Mouse (Mus musculus): ENCODE measurements around the gene 4922502D21Rik. TPM values are rescaled to one million over a fixed set of nuclear protein-coding genes. Genes with fewer than 3 reads are reported as not detected.

Gene 4922502D21Rik
- polyA plus RNA-seq, 1 experiment from 2014 or later, result not detected

GRCm38 (mm10) chr6:129276483-129276882 is 55.1 kb downstream of the 4922502D21Rik start:
- H3K9me3 ChIP-seq (ENCODE audit: control insufficient read depth, low read length), result no peaks in the 10 kb centered on the region
- no peak overlapping the region for H3K4me2 ChIP-seq (ENCODE audit: low read length)
- DNase-seq (no peak), ATAC-seq (ENCODE audit: low FRiP score, low TSS enrichment) (no peak)
- H3K9ac ChIP-seq (replicated peaks; ENCODE audit: low read length), result no peak overlapping the region
- H3K27me3 ChIP-seq (ENCODE audit: control insufficient read depth, insufficient read depth, low read length), result no peaks in the 10 kb centered on the region
- H3K27ac ChIP-seq (replicated peaks; ENCODE audit: low read depth, low read length), result no peak overlapping the region
- no peaks in the 10 kb centered on the region for H3K36me3 ChIP-seq (ENCODE audit: control insufficient read depth, insufficient read depth, low read length)
- H3K4me1 ChIP-seq (ENCODE audit: control insufficient read depth, insufficient read depth, low read length), result no peaks in the 10 kb centered on the region
- WGBS, result 95% methylated on average over 2 of the region's 2 CpGs
- no peak overlapping the region for H3K4me3 ChIP-seq (replicated peaks; ENCODE audit: low read depth, low read length)

GRCm38 (mm10) chr6:129275624-129276203 is 55.9 kb downstream of the 4922502D21Rik start:
- Histone ChIP-seq H3K4me1 (ENCODE audit: control insufficient read depth, insufficient read depth, low read length) (no peaks in the 10 kb centered on the region), H3K9ac (replicated peaks; ENCODE audit: low read length) (no peak overlapping the region), H3K4me3 (replicated peaks; ENCODE audit: low read depth, low read length) (no peak overlapping the region), H3K27me3 (ENCODE audit: control insufficient read depth, insufficient read depth, low read length) (no peaks in the 10 kb centered on the region), H3K9me3 (ENCODE audit: control insufficient read depth, low read length) (no peaks in the 10 kb centered on the region), H3K36me3 (ENCODE audit: control insufficient read depth, insufficient read depth, low read length) (no peaks in the 10 kb centered on the region), H3K27ac (replicated peaks; ENCODE audit: low read depth, low read length) (no peak overlapping the region), H3K4me2 (ENCODE audit: low read length) (no peak overlapping the region)
- DNase-seq (no peak), ATAC-seq (ENCODE audit: low FRiP score, low TSS enrichment) (no peak)
- 79% methylated on average over 3 of the region's 3 CpGs for WGBS

DNA sequence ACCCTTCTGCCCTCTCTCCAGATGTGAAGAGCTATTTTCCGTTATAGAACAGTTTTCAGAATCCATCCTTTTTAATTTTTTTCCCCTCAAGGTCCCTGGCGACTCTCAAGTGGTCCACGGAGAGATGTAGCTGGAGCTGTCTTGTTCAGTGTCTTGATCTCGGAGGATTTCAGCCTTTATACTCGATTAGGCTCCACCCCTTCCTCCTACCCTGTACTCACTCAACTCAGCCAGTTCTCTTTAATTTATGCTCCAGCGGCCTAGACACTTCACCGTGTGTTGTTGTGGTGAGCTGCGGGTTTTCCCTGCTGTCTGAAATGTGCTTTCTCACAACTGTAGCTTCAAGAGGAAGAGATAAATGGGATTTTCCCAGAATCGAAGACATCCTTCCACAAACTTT is 56.4 kb downstream of the 4922502D21Rik start, which contains the start of gene Cd69:
Cd69 (minus strand) TSS at position 217 of the 400 bp plus-strand sequence.
- ATAC-seq (ENCODE audit: low FRiP score, low TSS enrichment), result no peak
- Histone ChIP-seq H3K4me3 (replicated peaks; ENCODE audit: low read depth, low read length) (no peak within 1 kb of the TSS), H3K36me3 (ENCODE audit: control insufficient read depth, insufficient read depth, low read length) (no peaks in the 10 kb centered on the region), H3K4me1 (ENCODE audit: control insufficient read depth, insufficient read depth, low read length) (no peaks in the 10 kb centered on the region), H3K9me3 (ENCODE audit: control insufficient read depth, low read length) (no peaks in the 10 kb centered on the region), H3K9ac (replicated peaks; ENCODE audit: low read length) (no peak within 1 kb of the TSS), H3K27ac (replicated peaks; ENCODE audit: low read depth, low read length) (no peak within 1 kb of the TSS), H3K27me3 (ENCODE audit: control insufficient read depth, insufficient read depth, low read length) (no peaks in the 10 kb centered on the region), H3K4me2 (ENCODE audit: low read length) (no peak within 1 kb of the TSS)
- DNase-seq, result no peak
- 76% methylated on average over 9 of the region's 9 CpGs for WGBS

DNA sequence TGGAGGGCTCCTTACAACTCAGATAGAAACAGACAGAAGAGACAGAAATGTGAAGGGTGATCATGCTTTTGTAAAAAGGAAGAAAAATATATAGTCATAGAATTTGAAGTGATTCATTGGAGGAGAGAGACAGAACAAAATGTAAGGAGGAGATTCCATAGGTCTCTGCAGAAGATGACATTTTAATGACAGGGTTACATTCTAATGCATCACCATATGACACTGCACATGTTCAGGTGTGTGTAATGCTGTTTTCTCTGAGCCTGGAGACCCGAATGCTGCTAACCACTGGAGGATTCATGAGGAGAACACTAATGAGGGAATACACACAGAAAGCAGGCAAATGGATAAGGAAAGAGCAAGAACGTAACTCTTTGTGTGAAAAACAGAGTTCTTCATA is 57.1 kb downstream of the 4922502D21Rik start:
- Histone ChIP-seq H3K9me3 (ENCODE audit: control insufficient read depth, low read length) (no peaks in the 10 kb centered on the region), H3K36me3 (ENCODE audit: control insufficient read depth, insufficient read depth, low read length) (no peaks in the 10 kb centered on the region), H3K4me1 (ENCODE audit: control insufficient read depth, insufficient read depth, low read length) (no peaks in the 10 kb centered on the region), H3K27me3 (ENCODE audit: control insufficient read depth, insufficient read depth, low read length) (no peaks in the 10 kb centered on the region), H3K27ac (replicated peaks; ENCODE audit: low read depth, low read length) (no peak overlapping the region), H3K9ac (replicated peaks; ENCODE audit: low read length) (no peak overlapping the region), H3K4me2 (ENCODE audit: low read length) (no peak overlapping the region), H3K4me3 (replicated peaks; ENCODE audit: low read depth, low read length) (no peak overlapping the region)
- ATAC-seq (ENCODE audit: low FRiP score, low TSS enrichment) (no peak), DNase-seq (no peak)
- WGBS, result 82% methylated on average over 2 of the region's 2 CpGs

DNA sequence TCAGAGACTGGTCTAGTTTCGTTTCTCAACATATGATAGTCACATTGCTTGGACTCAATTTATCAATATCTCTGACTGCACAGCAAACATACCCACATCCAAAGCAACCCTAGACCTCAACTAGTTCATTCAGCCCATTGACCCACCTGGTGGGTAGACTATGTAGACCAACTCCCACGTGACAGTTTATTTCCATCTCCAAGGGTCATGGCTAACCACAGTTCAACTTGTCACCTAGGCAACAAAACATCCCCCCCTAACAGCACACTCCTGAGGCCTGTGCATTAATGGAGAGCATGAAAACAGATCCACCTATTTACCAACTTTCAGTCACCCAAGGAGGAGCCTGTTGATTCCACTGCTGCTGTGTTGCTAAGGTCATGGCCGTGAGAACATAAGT is 57.9 kb downstream of the 4922502D21Rik start:
- no peaks in the 10 kb centered on the region for H3K36me3 ChIP-seq (ENCODE audit: control insufficient read depth, insufficient read depth, low read length)
- H3K27ac ChIP-seq (replicated peaks; ENCODE audit: low read depth, low read length), result no peak overlapping the region
- WGBS, result 93% methylated on average over 3 of the region's 3 CpGs
- no peaks in the 10 kb centered on the region for H3K9me3 ChIP-seq (ENCODE audit: control insufficient read depth, low read length)
- H3K27me3 ChIP-seq (ENCODE audit: control insufficient read depth, insufficient read depth, low read length), result no peaks in the 10 kb centered on the region
- no peak overlapping the region for H3K4me2 ChIP-seq (ENCODE audit: low read length)
- H3K4me1 ChIP-seq (ENCODE audit: control insufficient read depth, insufficient read depth, low read length), result no peaks in the 10 kb centered on the region
- no peak overlapping the region for H3K9ac ChIP-seq (replicated peaks; ENCODE audit: low read length)
- ATAC-seq (ENCODE audit: low FRiP score, low TSS enrichment) (no peak), DNase-seq (no peak)
- no peak overlapping the region for H3K4me3 ChIP-seq (replicated peaks; ENCODE audit: low read depth, low read length)

Other genes with a start within 250 kb of the 4922502D21Rik start
- not detected in 2 replicates for gene Clec2e, start 230.9 kb downstream of the 4922502D21Rik start, polyA plus RNA-seq (2014; fragmentation: Nextera tagmentation; extraction: Ambion mirVana)
- gene Clec2d, start 151.2 kb downstream of the 4922502D21Rik start, polyA plus RNA-seq (2014; fragmentation: Nextera tagmentation; extraction: Ambion mirVana), result 0.17 TPM in 1 of 2 replicates, not detected in the other
- 0.21 TPM in 1 of 2 replicates, not detected in the other for gene Cd69, start 56.4 kb downstream of the 4922502D21Rik start, polyA plus RNA-seq (2014; fragmentation: Nextera tagmentation; extraction: Ambion mirVana)
- 0.08 and 0.33 TPM in 2 replicates for gene Clec12a, start 10.9 kb upstream of the 4922502D21Rik start, polyA plus RNA-seq (2014; fragmentation: Nextera tagmentation; extraction: Ambion mirVana)
- 0.16 and 0.32 TPM in 2 replicates for gene Clec12b, start 54.1 kb upstream of the 4922502D21Rik start, polyA plus RNA-seq (2014; fragmentation: Nextera tagmentation; extraction: Ambion mirVana)
- gene Clec1b, start 65.5 kb upstream of the 4922502D21Rik start, polyA plus RNA-seq (2014; fragmentation: Nextera tagmentation; extraction: Ambion mirVana), result 0.93 and 1.9 TPM in 2 replicates
- 0.32 and 0.37 TPM in 2 replicates for gene Clec9a, start 77.1 kb upstream of the 4922502D21Rik start, polyA plus RNA-seq (2014; fragmentation: Nextera tagmentation; extraction: Ambion mirVana)
- 1.9 and 2.1 TPM in 2 replicates for gene Clec1a, start 120.2 kb upstream of the 4922502D21Rik start, polyA plus RNA-seq (2014; fragmentation: Nextera tagmentation; extraction: Ambion mirVana)
- gene Olr1, start 175.4 kb upstream of the 4922502D21Rik start, polyA plus RNA-seq (2014; fragmentation: Nextera tagmentation; extraction: Ambion mirVana), result not detected in 2 replicates
- not detected in 2 replicates for gene Tmem52b, start 180.8 kb upstream of the 4922502D21Rik start, polyA plus RNA-seq (2014; fragmentation: Nextera tagmentation; extraction: Ambion mirVana)
- 72.0 and 102 TPM in 2 replicates for gene Gabarapl1, start 201.4 kb upstream of the 4922502D21Rik start, polyA plus RNA-seq (2014; fragmentation: Nextera tagmentation; extraction: Ambion mirVana)
- 0.12 TPM in 1 of 2 replicates, not detected in the other for gene Klre1, start 246.1 kb upstream of the 4922502D21Rik start, polyA plus RNA-seq (2014; fragmentation: Nextera tagmentation; extraction: Ambion mirVana)

Data from midbrain, embryonic 14.5 days (tissue).